Mouse (Mus musculus) liver, embryonic 12.5 days (tissue): Measurements from ENCODE around the gene Pi4k2b. TPM values are rescaled to one million over a fixed set of nuclear protein-coding genes. Genes with fewer than 3 reads are reported as not detected.

Experiments used
- ATAC-seq: fragments of 200-750 bp; cut with Nextera tagmentation; 2 replicates; pipeline ENCODE4 v1.8.0; 2017; ENCODE audit warnings: moderate number of reproducible peaks, mild to moderate bottlenecking, moderate library complexity
- H3K27ac ChIP-seq: fragments of 300-500 bp; sonication (generic); 2 replicates; pipeline ENCODE4 v1.5.1; 2016; ENCODE audit warnings: mild to moderate bottlenecking
- H3K27me3 ChIP-seq: fragments of 300-500 bp; sonication (generic); replicated peaks from 2 replicates; pipeline ENCODE4 v1.6.1; 2016; ENCODE audit warnings: mild to moderate bottlenecking, moderate library complexity
- H3K36me3 ChIP-seq: fragments of 300-500 bp; sonication (generic); 2 replicates; pipeline ENCODE4 v1.6.1; 2016; ENCODE audit warnings: mild to moderate bottlenecking, moderate library complexity
- H3K4me1 ChIP-seq: fragments of 300-500 bp; sonication (generic); 2 replicates; pipeline ENCODE4 v1.6.1; 2016
- H3K4me2 ChIP-seq: fragments of 300-500 bp; sonication (generic); 2 replicates; pipeline ENCODE4 v1.6.1; 2016; ENCODE audit warnings: mild to moderate bottlenecking, moderate library complexity
- H3K4me3 ChIP-seq: fragments of 300-500 bp; sonication (generic); 2 replicates; pipeline ENCODE4 v1.5.1; 2016; ENCODE audit warnings: mild to moderate bottlenecking, moderate library complexity
- H3K9ac ChIP-seq: fragments of 300-500 bp; sonication (generic); 2 replicates; pipeline ENCODE4 v1.6.1; 2016; ENCODE audit warnings: mild to moderate bottlenecking, moderate library complexity
- H3K9me3 ChIP-seq: fragments of 300-500 bp; sonication (generic); replicated peaks from 2 replicates; pipeline ENCODE4 v1.6.1; 2016; ENCODE audit warnings: mild to moderate bottlenecking, moderate library complexity
- WGBS: fragments of 180-500 bp; shearing (Covaris S2); methylation state at CpG from one replicate; pipeline ENCODE4 v1.1.7; 2016; ENCODE audit not compliant: insufficient replicate concordance; 5-methylcytosine and 5-hydroxymethylcytosine counted together
- polyA plus RNA-seq: library from polyadenylated mRNA; unstranded; fragments of >200 nt; fragmentation: Nextera tagmentation; extraction: Ambion mirVana; gene quantifications from 2 replicates; pipeline ENCODE4 v1.2.1, GENCODE M21; 2016

Gene Pi4k2b
- polyA plus RNA-seq, 1 experiment from 2014 or later, result 25.3 TPM

- Histone ChIP-seq H3K4me3 (no peak overlapping the region), H3K9ac (no peak overlapping the region), H3K27me3 (no peaks in the 10 kb centered on the region), H3K9me3 (no peaks in the 10 kb centered on the region), H3K4me1 (no peaks in the 10 kb centered on the region), H3K27ac (no peak overlapping the region), H3K36me3 (peaks cover 67% of the 10 kb centered on the region), H3K4me2 (no peak overlapping the region)
- no peak for ATAC-seq
- 87% methylated on average over 7 of the region's 7 CpGs for WGBS
These were observed 71.9 kb downstream of the Pi4k2b start for GRCm38 (mm10) chr5:52813312-52813711.

GRCm38 (mm10) chr5:52818676-52819075, 77.3 kb downstream of the Pi4k2b start:
- H3K4me1 ChIP-seq, result no peaks in the 10 kb centered on the region
- peaks cover 65% of the 10 kb centered on the region for H3K36me3 ChIP-seq
- no peak overlapping the region for H3K27ac ChIP-seq
- no peak overlapping the region for H3K9ac ChIP-seq
- H3K27me3 ChIP-seq, result no peaks in the 10 kb centered on the region
- no peak overlapping the region for H3K4me3 ChIP-seq
- H3K9me3 ChIP-seq, result no peaks in the 10 kb centered on the region
- 85% methylated on average over 7 of the region's 7 CpGs for WGBS
- no peak overlapping the region for H3K4me2 ChIP-seq
- ATAC-seq, result no peak

Other genes starting within 250 kb of the Pi4k2b start
- 0.50 and 0.77 TPM in 2 replicates for gene Lgi2, start 175.1 kb upstream of the Pi4k2b start, polyA plus RNA-seq
- gene Sepsecs, start 71.9 kb upstream of the Pi4k2b start, polyA plus RNA-seq, result 10.1 and 10.2 TPM in 2 replicates
- 11.9 and 12.6 TPM in 2 replicates for gene Zcchc4, start 33.8 kb downstream of the Pi4k2b start, polyA plus RNA-seq
- gene Anapc4, start 92.4 kb downstream of the Pi4k2b start, polyA plus RNA-seq, result 34.3 and 39.3 TPM in 2 replicates